Mouse (Mus musculus) heart, adult 2 months (tissue): Measurements from ENCODE around the gene Brpf3.

Experiments used
- CTCF ChIP-seq: fragments of 200-600 bp; IDR thresholded peaks from 2 replicates; pipeline ENCODE4 v1.8.1; 2022; ENCODE audit warnings: antibody characterized with exemption, mild to moderate bottlenecking, moderate library complexity
- POLR2A ChIP-seq: fragments of 200-500 bp; IDR thresholded peaks from 2 replicates; pipeline ENCODE4 v1.6.1; 2011; ENCODE audit warnings: mild to moderate bottlenecking, low read depth, low read length, control low read depth; ENCODE audit not compliant: insufficient read depth

GRCm38 (mm10) chr17:28769875-28770421 is 30.9 kb upstream of the Brpf3 start:
- TF ChIP-seq CTCF: no peak
- TF ChIP-seq POLR2A: no peak
